Mouse (Mus musculus): ENCODE data around the gene Tead1. TPM values are rescaled to one million over a fixed set of nuclear protein-coding genes. Genes with fewer than 3 reads are reported as not detected.

Gene Tead1
- total RNA-seq, 2 experiments from 2014 or later: 19.8 to 23.1 TPM

DNA sequence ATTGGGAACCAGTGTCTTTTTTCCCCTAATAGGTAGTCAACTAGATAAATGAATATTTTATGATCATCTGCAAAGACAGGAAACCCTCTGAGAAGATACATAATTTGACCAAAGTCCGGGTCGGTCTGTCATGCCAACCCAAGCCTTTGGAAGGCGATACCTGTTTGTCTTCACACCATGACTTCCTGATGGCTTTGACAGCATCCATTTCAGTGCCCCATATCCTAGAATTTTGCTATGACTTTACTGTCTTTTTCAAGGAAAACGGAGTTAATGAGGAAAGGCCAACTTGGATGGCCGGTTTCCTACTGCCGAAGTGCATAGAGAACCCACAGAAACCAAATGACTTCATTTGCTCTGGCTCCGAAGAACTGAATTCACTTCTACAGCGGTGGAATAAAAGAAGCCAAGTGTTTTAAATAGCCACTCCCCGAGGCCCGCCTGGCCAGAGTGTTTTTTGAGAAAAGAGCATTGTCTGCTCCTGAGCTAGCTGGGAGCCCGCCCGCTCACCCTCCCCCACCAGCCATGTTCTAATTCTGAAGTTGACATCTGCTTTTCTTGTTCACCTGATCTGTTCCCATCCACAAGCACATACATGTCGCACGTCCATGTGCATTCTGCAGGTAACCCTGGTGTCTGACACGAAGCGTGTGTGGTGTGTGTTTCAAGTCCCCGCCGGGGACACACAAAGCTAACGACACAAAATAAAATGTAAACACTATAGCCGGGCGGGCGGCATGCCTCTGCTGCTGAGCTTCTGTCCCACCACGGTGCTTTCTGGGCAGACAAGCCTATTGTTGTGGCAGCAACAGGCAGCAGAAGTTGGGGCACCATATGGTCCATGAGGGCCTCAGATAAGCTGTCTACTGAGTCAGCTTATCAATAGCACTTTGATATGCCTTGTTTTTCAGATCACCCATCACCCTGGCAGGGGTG lies 5.8 kb downstream of the Tead1 start:
- intact Hi-C loops (cut with DNase I): loop anchor here (10.0 kb wide), 2 partner anchors 180 to 280 kb away; no protein-coding TSS in a partner anchor
- peak; percentile 32 for DNase-seq

DNA sequence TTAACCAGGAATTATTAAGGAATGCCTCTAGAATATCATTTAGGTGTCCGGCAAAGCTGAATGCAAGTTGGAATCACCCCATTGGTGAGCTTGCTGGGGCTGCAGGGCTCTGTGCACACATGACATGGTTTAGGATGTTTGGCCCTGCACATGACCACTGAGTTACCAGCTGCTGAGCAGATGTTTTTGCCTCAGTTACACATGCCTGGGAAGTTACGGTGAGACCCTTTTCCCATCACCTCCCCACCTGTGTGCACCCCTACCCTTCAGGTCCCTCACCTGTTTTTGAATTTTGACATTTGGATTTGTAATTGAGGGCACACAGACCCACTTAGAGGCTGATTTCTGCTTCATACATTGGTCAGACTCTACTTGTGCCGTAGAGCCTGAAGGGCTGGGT lies 6.9 kb downstream of the Tead1 start:
- DNase-seq: no peak
- intact Hi-C loops (cut with DNase I): loop anchor here (10.0 kb wide), 2 partner anchors 179 to 281 kb away; no protein-coding TSS in a partner anchor

DNA sequence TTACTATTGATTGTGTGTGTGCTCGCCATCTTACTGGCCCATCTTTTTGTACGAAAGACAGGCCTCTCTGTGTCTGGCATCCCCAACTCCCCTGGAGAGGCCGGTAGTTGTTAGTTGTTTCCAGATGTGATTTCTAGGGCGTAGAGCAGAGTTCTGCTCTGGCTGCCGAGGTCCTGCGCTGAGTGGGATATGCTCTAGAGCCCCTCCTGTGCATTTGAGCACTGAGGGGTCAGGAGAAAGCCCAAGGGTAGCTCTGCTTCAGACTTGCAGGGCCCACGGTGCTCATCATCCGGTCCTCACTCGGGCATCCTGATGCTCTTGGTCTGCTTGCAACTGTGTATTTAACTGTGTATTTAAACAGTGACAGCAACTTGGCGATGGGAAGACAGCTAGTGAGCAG lies 7.5 kb downstream of the Tead1 start:
- DNase-seq: no peak
- intact Hi-C loops (cut with DNase I): loop anchor here (10.0 kb wide), 2 partner anchors 178 to 282 kb away; no protein-coding TSS in a partner anchor

DNA sequence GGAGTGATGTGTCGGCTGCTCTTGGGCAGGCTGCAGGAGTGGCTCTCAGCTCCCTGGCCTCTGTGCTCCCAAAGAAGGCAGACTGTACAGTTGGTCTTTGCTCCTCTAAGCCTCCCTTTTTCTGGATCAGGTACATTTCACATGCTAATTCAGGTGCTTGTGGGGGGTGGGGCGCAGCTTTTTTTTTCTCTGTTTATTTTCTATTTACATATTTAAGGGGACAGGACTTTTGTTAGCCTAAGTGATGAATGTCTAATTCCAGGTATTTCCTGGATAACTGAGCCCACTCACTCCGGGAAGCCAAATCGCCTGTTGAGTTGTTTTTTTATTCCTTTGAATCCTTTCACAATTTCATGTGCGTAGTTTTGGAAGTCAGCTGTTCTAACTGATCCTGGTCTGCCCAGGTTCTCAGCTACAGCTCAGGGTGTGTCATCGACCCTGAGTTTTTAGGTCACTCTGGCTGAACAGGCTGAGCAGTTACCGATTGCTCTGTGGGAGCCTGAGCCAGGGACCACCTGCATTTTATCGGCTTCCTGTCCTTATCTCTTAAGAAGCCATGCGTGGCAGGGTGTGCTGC lies 9.4 kb downstream of the Tead1 start:
- intact Hi-C loops (cut with DNase I): loop anchor here (10.0 kb wide), 2 partner anchors 176 to 284 kb away; no protein-coding TSS in a partner anchor
- no peak for DNase-seq

DNA sequence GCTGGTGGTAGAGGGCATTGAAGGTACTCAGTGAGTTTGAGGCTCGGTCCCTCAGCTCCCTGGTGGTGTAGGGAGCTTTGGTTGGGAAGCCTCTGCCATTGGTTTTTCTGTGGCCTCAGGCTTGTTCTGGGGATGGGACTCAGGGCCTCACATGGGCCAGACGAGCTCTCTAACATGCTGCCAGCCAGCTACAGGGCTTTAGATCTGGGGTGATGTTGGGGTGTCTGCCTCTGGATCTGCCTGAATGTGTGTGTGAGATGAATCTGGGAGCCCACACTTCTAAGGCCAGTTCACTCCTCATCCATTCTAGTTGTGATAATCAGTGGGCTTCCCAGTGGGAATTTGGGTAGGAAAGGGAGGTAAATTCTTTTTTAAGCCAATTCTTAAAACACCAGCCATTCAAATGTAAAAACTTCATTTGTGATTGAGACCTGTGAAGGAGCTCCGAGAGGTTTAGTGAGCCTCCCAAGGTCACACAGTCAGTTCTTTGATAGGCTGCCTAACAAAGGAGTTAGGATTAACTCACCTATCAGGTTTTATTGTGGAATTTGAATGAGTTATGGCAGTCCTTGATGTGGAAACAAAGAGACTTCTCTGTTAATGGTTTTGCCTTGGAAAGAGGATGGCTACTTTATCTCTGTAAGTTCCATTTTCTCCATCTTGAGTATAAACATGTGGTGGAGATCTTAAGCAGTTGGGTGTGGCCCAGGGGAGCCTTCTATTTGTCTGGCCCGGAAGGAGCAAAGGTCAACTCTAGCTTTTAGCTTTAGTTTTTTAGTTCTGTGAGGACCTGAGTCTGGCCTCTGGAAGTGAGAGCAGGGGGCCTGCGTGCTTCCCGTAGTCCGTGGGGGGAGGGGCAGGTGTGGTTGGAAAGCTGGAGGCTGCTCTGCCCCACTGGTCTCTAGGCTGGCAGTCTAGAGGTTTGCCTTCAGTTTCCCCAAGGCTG lies 12.0 kb downstream of the Tead1 start:
- peak; percentile 27 for DNase-seq
- intact Hi-C loops (cut with DNase I): no loop called here

DNA sequence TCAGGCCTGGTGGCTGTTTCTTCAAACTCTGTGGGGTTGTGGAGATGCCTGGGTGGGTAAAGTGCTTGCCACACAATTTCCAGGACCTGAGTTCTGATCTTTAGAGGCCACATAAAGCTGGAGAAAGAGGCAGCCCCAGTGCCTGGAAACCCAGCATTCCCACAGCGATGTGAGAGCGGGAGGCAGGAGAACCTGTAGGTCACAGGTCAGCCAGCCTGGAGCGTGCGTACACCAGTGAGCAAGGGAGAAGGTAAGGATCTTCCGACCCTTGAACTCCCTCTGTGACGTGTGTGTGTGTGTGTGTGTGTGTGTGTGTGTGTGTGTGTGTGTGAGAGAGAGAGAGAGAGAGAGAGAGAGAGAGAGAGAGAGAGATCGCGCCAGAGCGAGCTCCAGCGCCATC lies 14.4 kb downstream of the Tead1 start:
- intact Hi-C loops (cut with DNase I): no loop called here
- no peak for DNase-seq

DNA sequence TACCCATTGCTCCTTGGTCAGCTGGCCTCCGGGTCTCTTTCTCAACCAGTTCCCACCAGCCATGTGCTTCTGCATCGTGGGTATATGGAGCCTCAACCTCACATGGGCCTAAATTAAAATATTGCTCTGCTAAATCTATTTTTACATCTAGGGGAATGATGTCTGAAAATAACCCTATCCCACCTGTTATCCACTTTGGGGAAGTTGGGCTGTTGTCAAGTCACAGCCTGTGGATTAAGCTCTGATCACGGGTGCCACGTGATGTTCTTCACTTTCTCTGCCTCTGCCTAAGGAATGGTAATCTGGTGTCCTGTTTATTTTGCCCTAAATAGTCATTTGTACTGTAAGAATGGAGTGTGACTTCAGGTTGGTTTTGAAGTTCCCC lies 17.7 kb downstream of the Tead1 start:
- no peak for DNase-seq
- intact Hi-C loops (cut with DNase I): no loop called here

DNA sequence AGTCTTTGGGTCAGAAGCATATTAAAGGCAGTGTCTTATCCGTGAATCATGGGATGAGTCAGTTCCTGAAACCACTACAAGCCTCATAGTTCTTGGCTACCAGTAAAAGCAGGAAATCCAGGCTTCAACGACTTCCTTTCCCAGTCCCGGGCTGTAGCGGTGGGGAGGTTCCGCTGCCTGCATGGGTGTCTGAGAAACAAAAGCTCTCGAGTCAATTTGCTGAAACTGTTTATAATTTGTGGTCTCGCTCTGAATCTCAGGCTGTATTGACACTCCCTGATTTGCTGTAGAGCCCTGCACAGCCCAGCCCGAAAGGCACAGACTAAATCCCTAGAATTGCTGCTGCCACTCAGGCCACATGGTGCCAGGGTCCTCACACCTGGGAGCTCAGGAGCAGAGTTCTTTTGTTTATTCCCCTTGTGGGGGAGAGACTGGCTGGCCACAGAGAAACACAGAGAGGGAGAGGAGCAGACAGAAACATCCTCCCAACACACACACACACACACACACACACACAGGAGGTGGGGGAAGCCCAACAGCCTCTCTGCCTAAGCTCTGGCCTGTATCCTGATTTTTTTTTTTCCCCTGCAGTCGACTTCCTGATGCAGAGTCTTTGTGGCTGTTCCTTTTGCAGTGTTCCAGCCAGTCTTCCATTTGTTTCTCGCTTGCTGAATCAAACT lies 18.2 kb downstream of the Tead1 start:
- peak; percentile 46 for DNase-seq
- intact Hi-C loops (cut with DNase I): no loop called here

DNA sequence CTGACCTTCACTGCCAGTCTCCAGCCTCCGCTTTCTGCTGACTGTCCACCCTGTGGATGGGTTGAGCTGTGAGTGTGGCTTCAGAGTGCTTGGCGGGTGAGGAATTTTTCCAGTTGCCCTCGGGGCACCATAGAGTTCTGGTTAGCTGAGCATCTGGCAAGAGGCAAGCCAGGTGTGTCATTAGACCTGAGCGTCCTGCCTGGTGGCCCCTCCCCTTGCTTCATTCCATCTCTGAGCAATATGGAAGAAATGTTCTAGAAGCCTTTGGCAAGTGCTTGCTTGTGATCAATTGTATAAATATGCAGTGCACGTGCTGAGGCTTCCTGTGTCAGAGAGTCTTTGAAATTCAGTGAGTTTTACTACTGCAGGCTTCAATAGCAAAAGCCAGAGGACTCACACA lies 21.0 kb downstream of the Tead1 start:
- intact Hi-C loops (cut with DNase I): no loop called here
- no peak for DNase-seq

DNA sequence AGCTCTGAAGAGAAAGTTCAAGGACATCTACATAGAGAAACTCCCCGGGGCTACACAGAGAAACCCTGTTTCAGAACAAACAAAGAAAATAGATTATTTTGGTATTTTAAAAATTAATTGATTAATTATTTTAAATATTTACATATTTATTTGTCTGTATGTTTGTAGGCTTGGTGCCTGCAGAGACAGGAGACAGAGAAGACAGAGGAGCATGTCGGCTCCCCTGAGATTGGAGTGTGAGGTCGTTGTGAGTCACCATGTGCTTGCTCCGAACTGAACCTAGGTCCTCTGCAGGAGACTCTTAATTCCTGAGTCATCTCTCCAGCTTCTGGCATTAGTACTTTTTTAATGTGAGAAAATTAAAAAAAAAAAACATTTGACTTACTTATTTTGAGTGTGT lies 24.2 kb downstream of the Tead1 start:
- intact Hi-C loops (cut with DNase I): no loop called here
- no peak for DNase-seq

DNA sequence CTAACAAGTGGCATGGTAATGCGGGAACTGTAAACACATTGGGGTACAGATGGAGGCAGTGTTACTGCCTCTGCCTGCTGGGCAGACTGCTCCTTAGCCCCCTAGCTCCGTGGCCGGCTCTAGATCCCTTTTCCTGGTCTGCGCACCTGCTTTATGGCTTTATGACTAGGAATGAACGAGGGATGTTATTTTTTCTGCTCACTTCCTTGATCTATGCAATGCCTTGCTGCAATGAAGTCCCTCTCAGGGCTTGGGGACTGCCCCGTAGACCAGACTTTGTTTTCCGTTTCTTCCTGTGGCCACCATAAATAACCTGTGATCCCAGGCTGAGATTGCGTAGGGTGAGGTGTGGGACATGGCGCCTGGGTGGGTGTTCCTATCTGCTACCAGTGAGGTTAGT lies 26.8 kb downstream of the Tead1 start:
- no peak for DNase-seq
- intact Hi-C loops (cut with DNase I): no loop called here

DNA sequence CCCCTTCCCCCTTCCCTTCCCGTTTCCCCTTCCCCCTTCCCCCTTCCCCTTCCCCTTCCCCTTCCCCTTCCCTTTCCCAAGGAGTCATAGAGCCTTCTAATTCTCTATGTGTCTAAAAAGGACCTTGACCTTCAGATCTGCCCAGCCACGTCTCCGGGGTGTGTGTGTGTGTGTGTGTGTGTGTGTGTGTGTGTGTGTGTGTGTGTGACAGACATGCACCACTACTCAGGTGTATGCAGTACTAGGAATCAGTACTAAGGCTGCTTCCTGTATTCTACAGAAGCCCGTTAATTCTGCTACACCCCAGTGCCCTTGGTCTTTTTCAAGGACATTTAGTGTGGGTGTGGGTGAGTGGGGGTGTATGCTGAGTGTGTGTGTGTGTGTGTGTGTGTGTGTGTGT lies 27.6 kb downstream of the Tead1 start:
- DNase-seq: no peak
- intact Hi-C loops (cut with DNase I): no loop called here

DNA sequence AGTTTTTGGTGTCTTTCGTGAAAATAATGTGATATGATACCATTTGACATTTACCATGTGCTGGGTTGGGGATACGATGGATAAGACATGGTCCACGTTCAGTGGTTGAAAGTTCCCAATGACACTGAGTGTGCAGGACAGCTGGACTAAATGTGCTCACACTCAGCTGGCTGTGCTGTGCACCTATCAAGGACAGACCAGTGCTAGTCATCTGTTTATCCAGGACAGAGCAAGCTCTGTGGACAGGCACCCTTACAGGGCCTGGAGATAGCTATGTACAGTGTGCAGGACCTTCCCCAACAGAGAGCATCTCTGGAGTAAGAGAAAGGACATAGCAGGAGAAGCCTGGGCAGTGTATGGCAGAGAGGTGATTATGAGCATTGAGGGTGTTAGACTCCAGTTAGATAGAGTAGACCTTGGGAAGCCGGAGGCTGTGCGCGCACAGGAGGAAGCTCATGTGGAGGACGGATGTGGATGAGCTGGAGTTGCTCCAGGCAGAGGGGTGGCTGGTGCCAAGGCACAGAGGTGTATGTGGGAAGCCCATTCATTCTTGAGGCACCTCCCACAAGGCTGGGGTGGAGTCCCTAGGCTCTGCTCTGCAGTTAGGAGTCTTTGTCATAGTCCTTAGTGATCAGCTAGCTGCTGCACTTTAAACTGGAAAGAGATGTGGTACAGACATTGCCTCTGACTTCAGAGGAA lies 31.4 kb downstream of the Tead1 start:
- DNase-seq: no peak
- intact Hi-C loops (cut with DNase I): loop anchor here (10.0 kb wide), 1 partner anchor 984 kb away; no protein-coding TSS in a partner anchor

DNA sequence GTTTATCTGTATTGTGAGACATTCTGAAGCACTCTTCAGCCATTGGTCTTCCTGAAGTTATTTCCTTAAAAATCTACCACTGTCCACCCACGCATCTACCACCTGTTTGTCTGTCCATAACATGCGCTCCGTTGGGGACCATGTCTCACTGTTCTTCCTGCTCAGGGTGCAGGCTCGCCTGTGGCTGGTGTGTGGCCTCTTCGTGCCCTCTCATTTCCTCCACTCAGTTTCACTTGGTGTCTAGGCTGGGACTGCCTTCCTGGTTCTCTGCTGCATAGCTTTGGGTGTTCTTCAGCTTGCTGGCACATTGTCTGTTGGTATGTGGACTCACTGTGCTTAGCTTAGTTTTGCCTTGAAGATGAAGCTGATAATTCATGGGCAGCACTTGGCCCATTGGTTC lies 32.9 kb downstream of the Tead1 start:
- intact Hi-C loops (cut with DNase I): loop anchor here (10.0 kb wide), 1 partner anchor 983 kb away; no protein-coding TSS in a partner anchor
- DNase-seq: no peak

DNA sequence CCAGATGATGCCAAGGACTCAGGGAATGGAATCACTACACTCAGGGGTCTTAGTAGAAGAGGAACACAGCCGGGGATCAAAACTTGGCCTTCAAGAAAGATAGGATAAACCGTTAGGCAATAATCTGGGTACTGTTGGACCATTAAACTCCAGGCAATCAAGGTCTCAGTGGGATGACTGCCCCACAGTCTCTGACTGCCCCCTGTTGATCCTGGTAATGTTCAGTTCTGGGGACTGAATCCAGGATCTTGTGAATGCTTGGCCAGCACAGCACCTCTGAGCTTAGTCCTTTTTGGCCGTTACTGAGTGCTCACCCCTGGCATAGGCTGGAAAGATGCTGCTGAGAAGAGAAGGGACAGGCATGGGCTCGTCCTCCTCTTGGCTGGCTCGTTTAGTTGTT lies 34.4 kb downstream of the Tead1 start:
- no peak for DNase-seq
- intact Hi-C loops (cut with DNase I): loop anchor here (10.0 kb wide), 1 partner anchor 981 kb away; no protein-coding TSS in a partner anchor

DNA sequence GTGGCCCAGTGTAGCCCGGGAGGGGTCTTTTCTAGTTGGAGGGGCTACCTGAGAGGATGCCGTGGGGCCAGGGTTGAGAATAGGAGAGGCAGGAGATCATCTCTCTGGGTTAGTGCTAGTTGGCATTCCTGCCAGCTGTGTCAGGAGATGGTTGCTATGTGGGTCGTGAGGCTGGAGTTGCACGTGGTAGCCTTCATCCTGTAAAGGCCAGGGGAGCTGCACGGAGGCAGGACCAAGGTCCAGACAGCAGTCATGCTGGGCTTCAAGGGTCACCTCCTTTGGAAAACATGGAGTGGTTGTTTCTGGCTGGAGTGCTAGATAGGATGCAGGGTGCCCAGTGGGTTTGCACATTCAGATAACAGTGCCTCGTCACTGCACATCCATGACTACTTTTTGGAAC lies 35.7 kb downstream of the Tead1 start:
- intact Hi-C loops (cut with DNase I): loop anchor here (10.0 kb wide), 1 partner anchor 980 kb away; no protein-coding TSS in a partner anchor
- no peak for DNase-seq

DNA sequence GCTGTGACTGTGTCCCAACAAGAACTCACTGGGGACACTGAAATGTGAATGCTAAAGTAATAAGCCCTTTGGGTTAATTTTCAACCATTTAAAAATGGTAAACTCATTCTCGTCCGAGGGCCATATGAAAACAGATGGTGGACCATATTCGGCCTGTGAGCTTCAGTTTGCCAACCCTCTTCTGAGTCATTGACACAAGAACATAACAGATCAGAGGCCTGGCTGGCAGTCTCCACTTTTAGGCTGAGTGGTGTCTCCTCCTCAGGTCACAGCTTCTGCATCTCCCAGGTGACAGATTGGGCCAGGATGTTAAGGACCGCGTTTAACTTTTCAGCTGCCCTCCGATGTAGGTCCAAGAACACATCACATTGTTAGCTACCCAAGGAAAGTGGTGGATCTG lies 37.6 kb downstream of the Tead1 start:
- intact Hi-C loops (cut with DNase I): loop anchor here (10.0 kb wide), 1 partner anchor 978 kb away; no protein-coding TSS in a partner anchor
- no peak for DNase-seq

DNA sequence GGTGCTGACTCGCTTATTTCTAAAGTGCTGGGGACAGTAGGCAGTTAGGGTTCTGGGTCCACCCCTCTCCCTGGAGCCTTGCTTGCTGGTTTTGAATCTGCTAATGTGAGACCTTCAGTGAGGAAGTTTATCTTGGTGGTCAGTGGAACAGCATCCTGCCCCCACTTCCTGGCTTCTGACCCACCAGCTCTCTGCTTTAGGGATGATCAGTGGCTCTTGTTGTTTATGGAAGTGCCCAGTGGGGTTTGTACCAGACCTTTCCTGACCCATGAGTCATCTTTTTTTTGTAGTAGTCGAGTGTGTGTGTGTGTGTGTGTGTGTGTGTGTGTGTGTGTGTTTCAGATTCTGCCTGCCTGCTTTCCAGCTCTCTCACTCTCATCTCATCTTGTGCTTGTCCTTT lies 38.6 kb downstream of the Tead1 start:
- intact Hi-C loops (cut with DNase I): loop anchor here (10.0 kb wide), 1 partner anchor 977 kb away; no protein-coding TSS in a partner anchor
- DNase-seq: no peak

Measured in left cerebral cortex, postnatal 4 days (tissue).